In genomic region chr1:156222205-156223000, GRCm38 (mm10) we compare ENCODE assay signal across 8 mouse cellular contexts. TPM values are rescaled to one million over a fixed set of nuclear protein-coding genes. Genes with fewer than 3 reads are reported as not detected.
DNase-seq lines count a peak whose midpoint lies in the region; ATAC-seq and TF ChIP-seq lines count a peak whose summit lies in the region.

No protein-coding gene starts in this region.

- H3K27me3 ChIP-seq in hindbrain, postnatal 0 days (ENCODE audit: insufficient read depth, low read length), result no peaks in the 10 kb centered on the region
- no peaks in the 10 kb centered on the region for H3K27me3 ChIP-seq in midbrain, embryonic 15.5 days (replicated peaks)

- ATAC-seq in hindbrain, postnatal 0 days, result peak; percentile 57
- 0 out of 2 replicates have a peak, but pooled peaks have one; percentile 37 for ATAC-seq in midbrain, embryonic 15.5 days (replicated peaks)

- TF ChIP-seq CTCF in hindbrain, postnatal 0 days (IDR thresholded peaks at IDR 0.05; ENCODE audit: low read depth), result no peak

- H3K4me2 ChIP-seq in hindbrain, postnatal 0 days (ENCODE audit: low read depth, low read length), result no peak overlapping the region
- no peak overlapping the region for H3K4me2 ChIP-seq in midbrain, embryonic 15.5 days

- H3K9me3 ChIP-seq in hindbrain, postnatal 0 days (ENCODE audit: low read length), result no peaks in the 10 kb centered on the region
- no peaks in the 10 kb centered on the region for H3K9me3 ChIP-seq in midbrain, embryonic 15.5 days

- H3K36me3 ChIP-seq in hindbrain, postnatal 0 days (ENCODE audit: insufficient read depth, low read length), result no peaks in the 10 kb centered on the region
- no peaks in the 10 kb centered on the region for H3K36me3 ChIP-seq in midbrain, embryonic 15.5 days (replicated peaks)

- no peaks in the 10 kb centered on the region for H3K4me1 ChIP-seq in hindbrain, postnatal 0 days (ENCODE audit: insufficient read depth, low read length)
- peaks cover 11% of the 10 kb centered on the region for H3K4me1 ChIP-seq in midbrain, embryonic 15.5 days

- no peak overlapping the region for H3K27ac ChIP-seq in hindbrain, postnatal 0 days
- H3K27ac ChIP-seq in midbrain, embryonic 15.5 days, result no peak overlapping the region

- no peak overlapping the region for H3K9ac ChIP-seq in hindbrain, postnatal 0 days (replicated peaks; ENCODE audit: low read length)
- no peak overlapping the region for H3K9ac ChIP-seq in midbrain, embryonic 15.5 days

- no peak overlapping the region for H3K4me3 ChIP-seq in hindbrain, postnatal 0 days (ENCODE audit: low read length)
- no peak overlapping the region for H3K4me3 ChIP-seq in midbrain, embryonic 15.5 days

- intact Hi-C loops in heart, postnatal 36 days (cut with DNase I), result no loop called here

- DNase-seq in heart, adult 11 months, result peak; percentile 93
- DNase-seq in heart, postnatal 36 days, result no peak
- peak; percentile 73 for DNase-seq in c-Kit-positive CD71-positive TER-119-negative erythroid progenitor cells, embryonic 14.5 days (ENCODE audit: low read depth)
- DNase-seq in hindbrain, postnatal 0 days (ENCODE audit: low spot score), result no peak
- no peak for DNase-seq in adrenal gland, postnatal 10 days
- no peak for DNase-seq in right cerebral cortex, adult 2 months (ENCODE audit: low spot score in 2 of 2)
- no peak for DNase-seq in layer of hippocampus, postnatal 36 days

- WGBS in hindbrain, postnatal 0 days, result 36% methylated on average over 13 of the region's 13 CpGs
- WGBS in midbrain, embryonic 15.5 days, result 26% methylated on average over 13 of the region's 13 CpGs

RNA-seq across cellular contexts. Expression of gene Fam163a, which starts 17.6 kb away (rescaled TPM):
- under 1 TPM in 1 of 2 experiments, not detected in 1; 0.08 TPM for total RNA-seq in heart, postnatal 36 days (2021)
- 3.7 and 5.2 TPM in 2 replicates for total RNA-seq in hindbrain, postnatal 0 days (2014; rRNA removed)
- polyA plus RNA-seq in hindbrain, postnatal 0 days (2015; fragmentation: Nextera tagmentation; extraction: Ambion mirVana), result 3.4 and 3.5 TPM in 2 replicates
- 6.5 and 7.5 TPM in 2 replicates for polyA plus RNA-seq in midbrain, embryonic 15.5 days (2015; fragmentation: Nextera tagmentation; extraction: Ambion mirVana)
- total RNA-seq in adrenal gland, postnatal 10 days (2021), result 10 to 100 TPM; 10.4 to 14.3 TPM
- total RNA-seq in layer of hippocampus, postnatal 36 days (2021), result 10 to 100 TPM; 15.5 to 17.3 TPM

Comparison
In these comparisons a context has a peak if more than half of its experiments do, and no peak if none do; other contexts are left out.
1. DNase-seq: peak in heart, adult 11 months (single experiment) and c-Kit-positive CD71-positive TER-119-negative erythroid progenitor cells, embryonic 14.5 days (single experiment); none in heart, postnatal 36 days (0 of 2), hindbrain, postnatal 0 days (single experiment), adrenal gland, postnatal 10 days (single experiment), right cerebral cortex, adult 2 months (0 of 2) and layer of hippocampus, postnatal 36 days (0 of 2).